Mouse (Mus musculus): ENCODE results near the gene Ugt1a8. TPM values are rescaled to one million over a fixed set of nuclear protein-coding genes. Genes with fewer than 3 reads are reported as not detected.

Ugt1a8 gene
- total RNA-seq, 2 experiments from 2014 or later: not detected

DNA sequence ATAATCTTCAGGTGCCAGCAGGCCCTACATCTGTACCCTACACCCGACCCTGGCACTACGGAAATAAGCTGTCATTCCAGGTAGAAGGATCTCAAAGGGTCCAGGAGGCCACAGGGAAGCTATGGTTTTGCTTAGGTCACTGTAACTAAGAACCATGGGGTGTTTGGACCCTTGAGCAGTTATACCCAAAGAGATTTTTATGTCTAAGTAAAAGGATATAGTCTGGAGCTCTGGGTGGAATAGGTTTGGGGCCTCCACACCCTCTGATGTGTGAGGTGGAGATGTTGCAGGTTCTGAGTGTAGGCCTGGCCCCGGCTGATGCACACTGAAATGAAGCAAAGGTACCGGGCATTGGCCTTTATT, 146.6 kb downstream of the Ugt1a8 start:
- no peak for DNase-seq (ENCODE audit: low spot score in 2 of 2)

DNA sequence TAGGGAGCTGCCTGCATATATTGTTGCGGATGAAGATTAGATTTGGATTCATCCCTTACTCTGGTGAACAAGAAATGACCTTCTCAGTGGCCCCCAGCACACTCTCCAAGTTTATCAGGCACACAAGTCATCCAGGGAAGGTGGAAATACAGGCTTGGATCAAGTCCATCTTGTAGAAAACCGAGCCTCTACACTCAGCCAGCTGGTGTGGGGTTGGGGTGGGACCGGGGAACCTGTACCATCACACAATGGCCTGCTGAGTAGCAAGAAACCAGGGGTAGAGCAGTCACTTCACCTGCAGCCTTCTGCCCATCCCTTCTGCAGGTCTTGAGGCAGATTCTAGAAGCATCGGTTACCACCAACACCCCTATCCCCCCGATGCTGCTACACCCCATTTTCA, 147.0 kb downstream of the Ugt1a8 start:
- no peak for DNase-seq (ENCODE audit: low spot score in 2 of 2)

DNA sequence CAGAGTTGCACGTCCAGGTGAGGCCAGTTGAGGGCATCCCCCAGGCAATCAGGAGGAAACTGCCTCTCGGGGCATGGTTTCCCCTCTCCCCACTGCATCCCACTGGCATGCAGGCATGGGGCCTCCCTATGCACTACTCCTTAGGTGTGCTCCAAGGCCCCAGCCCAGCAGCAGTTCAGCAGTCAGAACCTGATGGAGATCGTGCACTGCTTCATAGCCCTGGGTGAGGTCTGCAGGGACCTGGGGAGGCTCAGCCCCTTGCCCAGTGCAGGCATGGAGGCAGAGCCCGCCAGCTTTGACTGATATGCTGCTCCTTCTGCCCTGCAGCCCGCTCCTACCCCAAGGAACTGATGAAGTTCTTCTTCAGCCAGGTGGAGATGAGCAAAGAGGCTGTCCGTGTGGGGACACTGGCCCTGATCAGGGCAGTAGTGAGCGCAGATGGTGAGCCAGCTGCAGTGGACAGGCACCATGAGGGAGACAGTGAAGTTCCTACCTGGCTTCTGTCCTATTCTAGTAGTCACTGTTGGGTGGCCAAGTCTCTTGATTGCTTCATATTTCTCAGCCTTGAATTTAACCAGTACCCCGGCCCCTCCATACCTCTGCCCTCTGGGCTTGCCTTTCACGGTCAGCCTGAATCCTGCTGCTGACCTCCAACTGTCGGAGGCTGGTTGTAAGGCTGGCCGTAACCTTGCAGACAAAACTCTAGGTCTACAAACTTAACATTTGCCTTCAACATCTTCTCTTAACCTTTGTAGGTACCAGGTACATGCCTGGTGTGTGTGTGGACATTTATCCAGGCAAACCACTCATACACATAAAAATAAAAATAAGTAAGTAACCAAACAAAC, 147.7 kb downstream of the Ugt1a8 start:
- DNase-seq (ENCODE audit: low spot score in 2 of 2): no peak

DNA sequence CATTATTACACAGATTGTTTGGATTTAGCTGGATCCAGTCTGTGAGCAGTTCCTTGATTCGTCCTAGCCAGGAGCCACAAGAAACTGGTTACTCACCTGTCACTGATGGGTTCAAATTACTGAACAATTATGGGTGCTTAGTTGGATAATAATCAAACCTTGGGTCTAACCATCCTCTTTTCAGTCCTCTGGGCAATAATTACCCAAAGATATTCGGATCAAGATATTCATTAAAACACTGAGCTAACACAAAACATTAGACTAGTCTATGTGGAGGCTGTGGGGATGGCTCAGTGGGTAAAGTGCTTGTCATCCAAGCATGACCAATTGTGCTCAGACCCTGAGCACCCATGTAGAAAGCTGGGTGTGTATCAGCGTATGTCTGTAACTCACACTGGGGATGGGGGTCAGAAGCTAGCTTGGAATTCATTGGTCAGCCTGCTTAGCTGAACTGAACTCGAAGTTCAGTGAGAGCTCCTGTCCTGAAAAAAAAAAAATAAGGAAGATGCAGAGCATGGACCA, 148.3 kb downstream of the Ugt1a8 start:
- no peak for DNase-seq (ENCODE audit: low spot score in 2 of 2)

DNA sequence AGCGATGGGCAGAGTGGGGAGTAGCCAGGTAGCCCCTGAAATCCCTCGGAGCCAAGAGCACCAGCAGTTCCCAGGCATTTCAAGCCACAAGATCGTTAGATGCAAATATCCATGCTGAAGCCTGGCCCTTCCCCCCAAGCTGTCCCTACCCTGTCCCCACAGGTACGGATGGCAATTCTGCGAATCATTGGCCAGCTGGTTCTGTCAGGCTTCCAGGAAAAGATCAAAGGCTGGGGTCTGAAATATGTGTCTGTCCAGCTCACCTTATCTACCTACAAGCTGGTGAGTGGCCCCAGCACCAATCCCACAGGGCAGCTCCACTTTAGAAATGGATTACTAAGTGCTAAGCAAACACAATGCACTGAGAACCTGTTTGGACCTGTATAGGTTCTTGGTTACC, 149.7 kb downstream of the Ugt1a8 start:
- no peak for DNase-seq (ENCODE audit: low spot score in 2 of 2)

DNA sequence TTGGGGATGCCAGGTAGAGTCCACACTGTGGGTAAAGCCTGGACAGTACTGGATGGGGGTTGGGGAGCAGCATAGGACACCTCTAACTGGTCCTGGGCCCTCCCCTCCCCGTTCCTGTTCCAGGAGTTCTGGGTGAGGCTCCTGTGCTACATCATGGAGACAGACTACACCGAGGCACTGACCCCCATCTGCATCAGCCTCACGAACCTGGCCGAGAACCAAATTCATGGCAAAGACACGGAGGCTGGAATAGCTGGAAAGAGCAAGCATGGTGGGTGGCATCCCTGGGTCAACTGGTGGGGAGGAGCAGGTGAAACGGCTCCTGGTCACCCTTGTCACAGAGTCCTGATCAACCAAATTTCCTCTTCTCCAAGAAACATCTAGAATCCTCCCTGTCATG, 151.2 kb downstream of the Ugt1a8 start:
- DNase-seq (ENCODE audit: low spot score in 2 of 2): no peak

DNA sequence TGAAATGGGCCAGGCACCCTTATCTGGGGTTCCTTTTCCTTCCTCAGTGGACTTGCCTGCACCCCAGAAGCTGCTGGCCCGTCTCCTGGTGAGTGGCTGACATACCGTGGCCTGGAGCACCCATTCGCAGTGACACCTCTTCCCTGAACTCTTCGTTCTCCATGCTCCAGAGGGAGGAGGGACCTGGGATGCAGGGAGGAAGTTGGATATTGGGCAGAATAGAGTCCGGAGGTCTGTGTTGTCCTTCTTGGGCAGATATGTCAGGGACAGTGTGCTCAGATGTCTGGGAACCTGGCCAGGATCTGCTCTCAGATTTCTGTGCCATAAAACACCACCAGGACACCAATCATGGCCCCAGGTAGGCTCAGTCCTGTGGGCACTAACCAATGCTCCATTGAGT, 152.5 kb downstream of the Ugt1a8 start:
- DNase-seq (ENCODE audit: low spot score in 2 of 2): no peak

DNA sequence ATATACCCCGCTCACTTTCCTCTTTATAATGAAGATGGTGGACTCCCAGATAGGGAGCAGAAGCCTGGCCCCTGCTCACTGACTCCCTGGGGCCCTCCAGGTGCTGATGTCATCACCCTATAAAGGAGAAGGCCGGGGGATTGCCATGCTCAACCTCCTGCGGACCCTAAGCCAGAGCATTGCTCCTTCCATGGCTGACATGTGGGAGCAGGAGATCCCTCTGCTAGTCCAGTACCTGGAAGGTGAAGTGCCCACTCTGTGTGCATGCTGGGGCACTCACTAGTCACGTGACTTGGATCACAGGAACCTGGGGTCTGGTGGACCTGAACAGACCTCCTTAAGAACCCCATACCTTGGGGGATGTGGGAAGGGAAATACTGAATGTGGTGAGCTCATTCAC, 153.0 kb downstream of the Ugt1a8 start:
- DNase-seq (ENCODE audit: low spot score in 2 of 2): no peak

DNA sequence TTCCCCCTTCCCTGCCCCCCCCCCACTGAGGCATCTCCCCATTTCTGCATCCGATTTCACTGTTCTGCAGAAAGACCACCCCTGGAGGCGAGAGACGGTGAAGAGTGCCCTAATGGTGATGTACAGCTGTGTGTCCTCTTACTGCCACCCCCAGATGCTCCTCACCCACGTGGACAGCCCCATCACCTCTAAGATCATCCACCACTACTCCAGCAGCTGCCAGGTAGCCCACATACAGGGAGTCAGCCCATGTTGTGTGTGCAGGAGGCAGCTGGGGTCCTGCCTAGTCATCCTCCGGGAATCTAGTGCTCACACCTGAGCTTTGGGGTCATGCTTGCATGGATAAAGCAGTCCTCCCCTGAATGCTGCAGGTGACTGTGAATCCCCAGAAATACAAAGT, 156.2 kb downstream of the Ugt1a8 start:
- DNase-seq (ENCODE audit: low spot score in 2 of 2): no peak

DNA sequence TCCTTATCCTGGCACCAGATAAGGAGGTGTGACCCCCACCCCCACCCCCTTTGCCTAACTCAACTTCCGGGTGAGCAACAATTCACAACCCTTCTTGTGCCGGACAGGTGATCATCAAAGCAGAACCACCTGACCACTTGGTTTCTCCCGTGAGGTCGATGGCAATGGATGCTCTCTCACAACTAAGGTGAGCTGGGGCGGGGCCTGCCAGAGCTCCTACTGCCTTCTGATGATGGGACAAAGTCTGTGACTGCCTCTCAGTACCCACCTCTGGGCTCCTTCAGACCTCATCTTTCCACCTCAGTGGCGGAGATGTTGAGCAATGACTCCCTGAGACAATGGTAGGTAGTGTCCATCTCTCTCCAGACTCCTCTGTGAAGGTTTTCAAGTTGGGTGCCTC, 158.3 kb downstream of the Ugt1a8 start:
- DNase-seq (ENCODE audit: low spot score in 2 of 2): no peak

DNA sequence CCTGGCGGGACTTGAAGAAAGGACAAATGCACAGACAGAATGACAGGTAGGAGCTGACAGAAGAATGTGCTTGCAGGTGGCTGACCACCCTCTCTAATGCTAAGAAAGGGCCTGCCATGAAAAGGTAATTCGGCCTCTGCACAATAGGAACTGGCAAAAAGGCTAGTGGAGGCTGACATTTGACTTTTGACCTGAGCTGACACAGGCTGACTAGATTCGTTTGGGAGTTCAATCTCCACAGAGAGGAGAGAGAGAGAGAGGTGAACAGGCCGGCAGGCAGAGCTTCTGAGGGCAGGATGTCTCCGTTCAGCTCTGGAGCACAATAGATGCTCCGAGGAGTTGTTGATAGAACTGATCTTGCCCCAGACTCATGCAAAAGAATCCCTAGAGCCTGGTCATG, 158.8 kb downstream of the Ugt1a8 start:
- DNase-seq (ENCODE audit: low spot score in 2 of 2): no peak

DNA sequence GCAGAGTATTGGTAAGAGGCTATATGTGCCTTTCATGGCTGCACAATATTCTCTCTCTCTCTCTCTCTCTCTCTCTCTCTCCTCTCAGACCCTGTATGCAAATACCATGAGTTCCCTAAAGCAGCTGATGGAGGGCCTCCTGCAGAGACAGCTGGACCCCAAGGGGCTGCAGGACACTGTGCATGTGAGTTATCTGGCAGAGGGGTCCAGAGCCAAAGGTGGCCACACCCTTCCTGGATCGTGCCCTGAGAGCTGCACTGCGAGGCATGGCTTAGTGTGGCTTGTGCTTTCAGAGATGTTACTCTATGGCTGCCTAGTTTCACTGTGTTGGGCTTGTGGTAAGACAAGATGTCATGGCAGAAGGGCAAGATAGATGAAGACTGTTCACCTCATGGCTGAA, 160.0 kb downstream of the Ugt1a8 start:
- DNase-seq (ENCODE audit: low spot score in 2 of 2): no peak

DNA sequence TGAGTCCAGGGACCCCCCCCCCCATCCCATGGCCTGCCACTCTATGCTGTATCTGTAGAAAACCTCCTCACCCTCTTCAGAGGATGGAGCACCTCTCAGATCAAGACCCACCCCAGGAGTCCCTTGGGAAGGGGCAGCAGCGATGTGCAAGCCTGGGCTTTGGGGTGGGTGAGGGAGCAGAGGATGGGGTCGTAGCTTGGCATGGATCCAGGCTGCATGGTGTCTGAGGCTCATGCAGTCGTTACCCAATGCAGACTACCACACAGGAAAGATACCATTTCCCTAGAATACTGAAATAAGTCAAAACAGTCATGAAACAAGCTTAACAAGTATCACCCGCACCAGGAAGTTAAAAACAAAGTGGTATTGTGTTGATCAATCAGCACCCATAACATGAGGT, 161.0 kb downstream of the Ugt1a8 start:
- DNase-seq (ENCODE audit: low spot score in 2 of 2): no peak

DNA sequence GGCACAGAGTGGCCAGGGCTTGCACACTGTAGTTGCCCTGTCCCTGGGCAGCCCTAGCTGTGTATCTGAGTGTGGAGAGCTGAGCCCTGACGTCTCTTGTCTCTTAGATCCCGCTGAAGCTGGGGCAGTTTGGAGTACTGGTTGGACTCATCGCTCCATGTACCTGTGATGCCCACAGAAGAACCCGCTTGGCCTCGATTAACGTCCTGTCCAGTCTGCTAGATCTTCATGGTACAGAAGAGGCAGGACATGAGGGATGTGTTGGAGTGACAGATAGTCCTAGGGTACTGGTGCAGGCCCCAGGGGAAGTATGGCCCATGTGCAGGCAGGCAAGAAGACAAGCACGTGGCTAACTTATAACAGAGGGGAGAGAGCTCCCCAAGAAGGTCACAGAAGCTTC, 162.0 kb downstream of the Ugt1a8 start:
- no peak for DNase-seq (ENCODE audit: low spot score in 2 of 2)

DNA sequence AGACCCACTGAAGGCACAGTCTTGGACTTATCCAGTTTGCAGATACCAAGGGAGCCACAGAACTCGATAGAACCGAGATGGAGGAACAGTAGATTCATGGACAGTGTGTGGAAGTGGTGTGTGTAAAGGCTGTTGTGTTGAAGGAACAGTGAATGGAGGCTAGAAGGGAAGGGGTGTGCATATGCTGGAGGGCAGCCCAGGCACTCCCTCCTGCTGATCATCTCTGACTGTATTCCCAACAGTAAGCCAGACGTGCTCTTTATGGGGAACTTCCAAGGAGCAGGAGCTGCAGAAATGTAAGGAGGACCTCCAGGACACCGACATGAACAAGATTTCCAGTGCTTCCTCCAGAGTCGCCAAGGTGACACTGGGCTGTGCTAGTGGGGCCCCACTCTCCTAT, 162.4 kb downstream of the Ugt1a8 start:
- DNase-seq (ENCODE audit: low spot score in 2 of 2): no peak

DNA sequence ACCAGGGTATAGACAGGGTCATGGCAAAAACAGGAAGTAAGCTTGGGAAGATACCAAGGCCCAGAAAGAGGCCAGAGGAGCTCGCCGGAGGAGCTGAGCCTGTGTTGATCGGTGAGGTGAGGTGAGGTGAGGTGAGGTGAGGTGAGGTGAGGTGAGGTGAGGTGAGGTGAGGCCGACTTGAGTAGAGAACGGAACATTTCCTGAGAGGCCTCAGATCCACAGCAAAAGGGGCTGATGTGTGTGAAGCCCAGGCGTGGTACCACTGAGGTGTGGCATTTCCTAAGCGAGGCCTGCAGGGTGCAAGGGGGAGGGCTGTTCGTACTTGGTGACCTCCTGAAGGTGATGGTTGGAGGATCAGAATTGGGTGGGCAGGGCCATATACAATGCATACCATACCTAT, 165.5 kb downstream of the Ugt1a8 start:
- no peak for DNase-seq (ENCODE audit: low spot score in 2 of 2)

DNA sequence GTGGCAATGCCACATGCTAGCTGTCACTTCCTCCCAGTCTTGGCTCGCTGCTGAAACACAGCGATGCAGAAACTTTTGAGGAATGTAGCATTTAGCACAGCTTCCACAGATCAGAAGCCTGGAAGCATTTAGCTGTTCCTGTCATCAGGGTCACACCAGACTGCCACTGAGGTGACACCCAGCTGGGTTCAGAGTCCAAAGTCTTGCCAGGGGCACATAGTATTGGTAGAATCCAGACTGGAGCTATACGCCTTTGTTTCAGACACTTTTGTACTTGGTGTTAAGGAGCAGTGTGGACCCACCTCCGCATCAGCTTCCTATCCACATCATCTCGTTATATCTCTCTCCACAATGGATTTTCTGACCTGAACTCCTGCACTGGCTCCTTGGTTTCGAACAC, 165.9 kb downstream of the Ugt1a8 start:
- DNase-seq (ENCODE audit: low spot score in 2 of 2): no peak

DNA sequence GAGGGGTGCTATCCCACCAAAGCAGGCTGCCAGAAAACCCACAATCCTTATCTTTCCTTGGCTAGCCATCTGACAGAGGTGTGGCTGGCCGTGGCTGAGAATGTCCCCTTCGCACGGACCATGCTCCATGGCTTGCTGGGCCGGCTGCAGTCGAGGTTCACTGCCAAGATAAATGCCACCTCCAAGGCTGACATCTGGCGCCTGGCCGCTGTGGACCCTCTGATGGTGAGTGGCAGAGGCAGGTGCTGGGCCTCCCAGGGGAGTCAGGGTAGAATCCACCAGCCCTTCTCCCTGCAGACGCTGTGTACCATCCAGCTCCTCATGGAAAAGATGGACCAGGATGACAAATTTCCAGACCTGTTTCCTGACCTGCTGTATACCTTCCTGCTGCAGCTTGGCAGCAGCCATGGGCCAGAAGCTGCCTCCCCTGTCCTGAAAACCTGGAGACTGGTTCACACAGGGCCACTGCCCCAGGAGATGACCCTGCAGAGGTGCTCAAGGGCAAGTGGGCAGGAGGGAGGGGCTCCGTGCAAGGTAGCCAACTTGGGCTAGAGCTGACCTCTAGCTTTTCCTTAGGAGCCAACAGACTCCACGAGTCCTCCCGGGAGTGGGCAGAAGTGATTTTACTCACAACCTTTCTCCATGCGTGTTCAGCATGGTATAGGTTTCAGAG, 167.3 kb downstream of the Ugt1a8 start:
- peak; percentile 75 to 83 for DNase-seq (ENCODE audit: low spot score in 2 of 2)

DNA sequence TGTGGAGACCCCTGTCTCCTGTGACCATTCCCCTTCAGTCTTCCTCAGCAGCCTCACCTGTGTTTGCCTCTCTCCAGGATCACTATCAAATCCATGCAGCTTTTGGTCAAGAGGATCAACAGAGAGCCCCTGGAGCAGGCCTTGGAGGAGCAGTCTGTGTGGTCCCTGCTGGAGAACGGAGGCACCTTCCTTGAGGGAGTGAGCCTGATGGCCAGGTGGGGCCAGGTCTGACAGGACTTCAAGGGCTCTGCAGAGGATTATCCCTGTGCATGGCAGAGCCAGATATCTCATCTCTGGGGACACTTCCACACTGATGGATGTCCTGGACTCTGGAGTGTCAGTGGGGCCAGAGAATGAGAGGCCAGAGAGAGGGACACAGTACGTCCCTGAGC, 167.8 kb downstream of the Ugt1a8 start:
- DNase-seq (ENCODE audit: low spot score in 2 of 2): peak in 1 of 2 experiments; percentile 53

DNA sequence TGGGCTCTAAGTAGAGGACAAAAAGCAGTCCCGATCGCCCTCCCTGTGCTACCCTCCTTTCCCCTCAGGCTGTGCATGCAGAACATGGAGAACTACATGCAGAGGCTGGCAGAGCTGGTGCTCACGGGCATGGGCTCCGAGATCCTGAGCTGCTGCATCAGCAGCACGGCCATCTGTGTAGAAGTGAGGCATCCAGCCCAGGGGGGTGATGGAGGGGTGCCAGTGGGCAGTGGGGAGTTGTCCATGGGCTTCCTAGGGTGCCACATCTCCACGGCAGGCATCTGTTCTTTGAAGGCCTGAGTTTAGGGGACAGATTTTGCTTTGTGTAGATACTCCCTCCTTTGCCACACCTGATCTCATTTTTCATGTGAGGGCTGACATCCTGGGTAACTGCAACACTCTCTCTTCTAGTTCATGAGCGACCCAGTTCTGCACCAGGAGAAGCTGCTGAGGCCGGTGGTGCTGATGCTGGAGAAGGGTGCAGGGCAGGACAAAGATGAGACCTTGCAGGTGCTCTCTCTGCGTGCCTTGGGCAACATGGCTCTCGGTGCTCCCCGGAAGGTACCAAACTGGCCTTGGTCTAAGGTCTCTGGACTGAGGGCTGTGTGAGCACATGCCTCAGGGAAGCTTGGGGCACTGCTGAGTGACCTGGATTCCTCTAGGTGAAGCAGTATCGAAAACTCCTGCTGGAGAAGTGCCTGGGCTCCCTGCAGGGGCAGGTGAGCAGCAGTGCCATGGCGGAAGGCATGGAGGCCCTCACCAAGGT, 168.6 kb downstream of the Ugt1a8 start:
- DNase-seq (ENCODE audit: low spot score in 2 of 2): peak in 1 of 2 experiments; percentile 61

DNA sequence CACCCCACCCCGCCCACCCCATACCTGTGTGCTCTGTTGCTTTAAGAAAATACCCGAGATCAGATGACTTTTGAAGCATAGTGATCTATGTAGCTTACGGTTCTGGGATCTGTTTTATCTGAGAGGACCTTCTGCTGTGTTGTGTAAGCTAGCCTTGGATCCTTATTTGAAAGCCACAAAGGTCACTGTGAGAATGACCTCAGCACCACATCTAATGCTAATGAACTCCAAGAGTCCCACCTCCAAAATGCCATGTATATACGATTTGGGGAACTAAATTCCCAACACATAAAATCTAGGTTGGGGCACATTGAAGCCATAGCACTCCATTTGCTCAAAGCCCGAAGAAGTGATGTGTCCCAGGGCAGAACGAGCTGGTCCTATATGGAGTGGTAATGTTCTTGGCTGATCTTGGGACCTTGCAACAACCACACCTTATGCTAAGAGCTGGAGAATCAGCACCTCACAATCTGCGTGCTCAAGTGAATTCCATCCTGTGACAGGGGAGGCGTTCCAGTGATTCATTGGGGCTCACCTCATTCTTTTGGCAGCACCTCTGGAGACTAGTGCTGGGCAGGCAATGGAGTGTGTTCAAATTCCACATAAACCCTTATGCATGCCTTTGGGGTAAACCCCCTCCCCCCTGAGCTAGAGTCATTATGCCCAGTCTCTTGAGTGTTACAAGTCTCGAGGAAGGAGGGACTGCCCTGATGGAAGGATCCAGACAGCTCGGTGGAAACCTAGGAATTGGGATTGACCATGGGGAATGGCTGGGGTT, 169.5 kb downstream of the Ugt1a8 start:
- no peak for DNase-seq (ENCODE audit: low spot score in 2 of 2)
